ENCODE assay signal across 21 mouse cellular contexts in genomic region chr4:149901349-149901782, GRCm38 (mm10). TPM values are rescaled to one million over a fixed set of nuclear protein-coding genes. Genes with fewer than 3 reads are reported as not detected.
DNase-seq lines count a peak whose midpoint lies in the region; ATAC-seq lines count a peak whose summit lies in the region.
"Had no signal": no experiment of that assay in that cellular context is flagged by ENCODE, and none has a peak within 500 bp of the region (broad histone marks: within the 10 kb centered on the region; RNA-seq: fewer than 3 reads in every experiment).

No protein-coding gene starts in this region.

- 0 out of 2 replicates have a peak overlapping the region, but pooled peaks have one; percentile 8 for H3K27ac ChIP-seq in forebrain, embryonic 10.5 days
- no peak overlapping the region for H3K27ac ChIP-seq in forebrain, embryonic 11.5 days (ENCODE audit: low read depth, low read length)
- H3K27ac ChIP-seq in limb, embryonic 10.5 days: peak overlapping the region; percentile 46
- H3K27ac ChIP-seq: heart, embryonic 15.5 days; hindbrain, embryonic 14.5 days; midbrain, embryonic 13.5 days had no signal

- H3K9ac ChIP-seq in forebrain, embryonic 11.5 days (ENCODE audit: low read length): no peak overlapping the region
- H3K9ac ChIP-seq: heart, embryonic 15.5 days; hindbrain, embryonic 14.5 days; limb, embryonic 15.5 days; midbrain, embryonic 13.5 days had no signal

- 72% methylated on average over 3 of the region's 3 CpGs for WGBS in forebrain, embryonic 10.5 days
- WGBS in forebrain, embryonic 11.5 days: 70% methylated on average over 3 of the region's 3 CpGs
- WGBS in limb, embryonic 10.5 days: 80% methylated on average over 3 of the region's 3 CpGs

- peaks cover 19% of the 10 kb centered on the region for H3K4me1 ChIP-seq in forebrain, embryonic 10.5 days
- H3K4me1 ChIP-seq in forebrain, embryonic 11.5 days (replicated peaks; ENCODE audit: control insufficient read depth, insufficient read depth, low read length): no peaks in the 10 kb centered on the region
- peaks cover 38% of the 10 kb centered on the region for H3K4me1 ChIP-seq in limb, embryonic 10.5 days
- H3K4me1 ChIP-seq: midbrain, embryonic 13.5 days had no signal

- no peak for ATAC-seq in forebrain, embryonic 11.5 days (replicated peaks; ENCODE audit: low FRiP score)
- no peak for ATAC-seq in monocyte, adult 5-6 weeks (replicated peaks; ENCODE audit: insufficient number of reproducible peaks, low FRiP score, low TSS enrichment, poor library complexity, severe bottlenecking)
- ATAC-seq: activated CD4-positive, CD25-positive, alpha-beta regulatory T cell, adult 4 months; forebrain, embryonic 16.5 days; midbrain, embryonic 13.5 days had no signal

- H3K4me2 ChIP-seq in forebrain, embryonic 11.5 days (ENCODE audit: low read depth, low read length, severe bottlenecking): no peak overlapping the region
- H3K4me2 ChIP-seq: heart, embryonic 15.5 days; hindbrain, embryonic 14.5 days; limb, embryonic 15.5 days; midbrain, embryonic 13.5 days had no signal

- DNase-seq in forebrain, embryonic 10.5 days (ENCODE audit: extremely low spot score, low spot score): no peak
- no peak for DNase-seq in forebrain, embryonic 11.5 days (ENCODE audit: low spot score)
- peak; percentile 76 for DNase-seq in layer of hippocampus, adult 9-11 months
- DNase-seq in layer of hippocampus, adult 18-20 months (ENCODE audit: low spot score in 2 of 2): no peak
- DNase-seq in limb, embryonic 10.5 days (ENCODE audit: low spot score): no peak
- no peak for DNase-seq in adrenal gland, adult 8-10 months
- no peak for DNase-seq in thymus, postnatal 10 days (ENCODE audit: low spot score in 2 of 2)
- DNase-seq: cerebellum, postnatal 14 days; gastrocnemius, postnatal 14 days; kidney, adult 18-20 months; kidney, postnatal 25 days; lung, adult 18-20 months; lung, postnatal 36 days; thymus, adult 18-20 months had no signal

- peaks cover 27% of the 10 kb centered on the region for H3K36me3 ChIP-seq in forebrain, embryonic 10.5 days (replicated peaks)
- H3K36me3 ChIP-seq in forebrain, embryonic 11.5 days (ENCODE audit: control insufficient read depth, insufficient read depth, low read length): no peaks in the 10 kb centered on the region
- peaks cover 71% of the 10 kb centered on the region for H3K36me3 ChIP-seq in limb, embryonic 10.5 days
- H3K36me3 ChIP-seq: heart, embryonic 15.5 days; midbrain, embryonic 13.5 days had no signal

- no peaks in the 10 kb centered on the region for H3K27me3 ChIP-seq in forebrain, embryonic 10.5 days (ENCODE audit: poor library complexity, severe bottlenecking)
- H3K27me3 ChIP-seq in forebrain, embryonic 11.5 days (ENCODE audit: control insufficient read depth, insufficient read depth, low read length): no peaks in the 10 kb centered on the region
- H3K27me3 ChIP-seq in limb, embryonic 10.5 days (ENCODE audit: low read depth, poor library complexity, severe bottlenecking): no peaks in the 10 kb centered on the region
- H3K27me3 ChIP-seq: heart, embryonic 15.5 days; limb, embryonic 15.5 days; midbrain, embryonic 13.5 days had no signal

- no peak overlapping the region for H3K4me3 ChIP-seq in forebrain, embryonic 10.5 days
- no peak overlapping the region for H3K4me3 ChIP-seq in forebrain, embryonic 11.5 days (ENCODE audit: low read depth, low read length)
- no peak overlapping the region for H3K4me3 ChIP-seq in limb, embryonic 10.5 days
- H3K4me3 ChIP-seq: heart, embryonic 15.5 days; limb, embryonic 15.5 days; midbrain, embryonic 13.5 days had no signal

- no peaks in the 10 kb centered on the region for H3K9me3 ChIP-seq in forebrain, embryonic 10.5 days
- H3K9me3 ChIP-seq in forebrain, embryonic 11.5 days (ENCODE audit: control insufficient read depth, low read length): no peaks in the 10 kb centered on the region
- no peaks in the 10 kb centered on the region for H3K9me3 ChIP-seq in limb, embryonic 10.5 days (replicated peaks)
- H3K9me3 ChIP-seq: heart, embryonic 15.5 days; limb, embryonic 15.5 days; midbrain, embryonic 13.5 days had no signal

RNA-seq across cellular contexts. Expression of gene Spsb1, which starts 53.5 kb away (rescaled TPM):
- 9.0 and 11.2 TPM in 2 replicates for polyA plus RNA-seq in forebrain, embryonic 10.5 days (2016; fragmentation: Nextera tagmentation; extraction: Ambion mirVana)
- polyA plus RNA-seq in forebrain, embryonic 11.5 days (2014; fragmentation: Nextera tagmentation; extraction: Ambion mirVana): 7.5 and 7.8 TPM in 2 replicates
- total RNA-seq in layer of hippocampus, adult 18-20 months (2021): 10 to 100 TPM; 27.2 to 36.3 TPM
- 13.7 and 18.8 TPM in 2 replicates for polyA plus RNA-seq in limb, embryonic 10.5 days (2016; fragmentation: Nextera tagmentation; extraction: Ambion mirVana)
- total RNA-seq in monocyte, adult 5-6 weeks (2017): 0.39 TPM in 1 of 3 replicates, not detected in the others
- 10 to 100 TPM; 17.0 to 29.8 (median 23.9) TPM for total RNA-seq in adrenal gland, adult 8-10 months (2022)

Comparison
In these comparisons a context has a peak if more than half of its experiments do, and no peak if none do; other contexts are left out.
1. RNA of gene Spsb1, which starts 53.5 kb away (total RNA-seq): 27.2 to 36.3 TPM in layer of hippocampus, adult 18-20 months and 17.0 to 29.8 TPM in adrenal gland, adult 8-10 months; 0.39 TPM in monocyte, adult 5-6 weeks; every median in the first group is over 10 times any median in the second.